Mouse (Mus musculus) brain, embryonic 14.5 days (tissue): Measurements from ENCODE around the gene Map7d1.

ENCODE experiments used
- CTCF ChIP-seq: fragments of 200-500 bp; IDR thresholded peaks from 2 replicates; pipeline ENCODE4 v1.5.1; 2012; ENCODE audit warnings: inconsistent platforms, mild to moderate bottlenecking, moderate library complexity, borderline replicate concordance; ENCODE audit not compliant: insufficient read depth, insufficient read length; ENCODE audit errors: extremely low read depth
- POLR2A ChIP-seq: fragments of 200-500 bp; IDR thresholded peaks from 2 replicates; pipeline ENCODE4 v1.6.1; 2012; ENCODE audit warnings: mild to moderate bottlenecking, inconsistent platforms, borderline replicate concordance; ENCODE audit not compliant: poor library complexity, insufficient read depth, insufficient read length, severe bottlenecking; ENCODE audit errors: extremely low read depth

GRCm38 (mm10) chr4:126269292-126269691 lies 13.1 kb upstream of the Map7d1 start:
- TF ChIP-seq CTCF (no peak), POLR2A (no peak)
